Mouse (Mus musculus): ENCODE data around the gene Mthfs. TPM values are rescaled to one million over a fixed set of nuclear protein-coding genes. Genes with fewer than 3 reads are reported as not detected.

Mthfs gene
- 10 to 100 TPM; 57.5 to 70.7 TPM for total RNA-seq (2023)

GRCm38 (mm10) chr9:89210353-89211064, at the start of gene Mthfs:
TSS of gene Mthfs (plus strand) at chr9:89210676.

GRCm38 (mm10) chr9:89198969-89199416, 11.5 kb upstream of the Mthfs start, which contains the start of the genes Bcl2a1b and Gm29094:
TSS of gene Bcl2a1b (plus strand) at chr9:89199209.
TSS of gene Gm29094 (plus strand) at chr9:89199379.

Other genes with a start within 250 kb of the Mthfs start
- gene Trim43b, start 117.8 kb upstream of the Mthfs start, total RNA-seq (2023), result not detected
- 10 to 100 TPM; 77.6 to 96.3 TPM for gene Bcl2a1b, start 11.5 kb upstream of the Mthfs start, total RNA-seq (2023)
- 10 to 100 TPM in 1 of 2 experiments, 1 to 10 TPM in 1; 7.6 to 10.9 TPM for gene Gm29094, start 11.3 kb upstream of the Mthfs start, total RNA-seq (2023)